In the genomic region with DNA sequence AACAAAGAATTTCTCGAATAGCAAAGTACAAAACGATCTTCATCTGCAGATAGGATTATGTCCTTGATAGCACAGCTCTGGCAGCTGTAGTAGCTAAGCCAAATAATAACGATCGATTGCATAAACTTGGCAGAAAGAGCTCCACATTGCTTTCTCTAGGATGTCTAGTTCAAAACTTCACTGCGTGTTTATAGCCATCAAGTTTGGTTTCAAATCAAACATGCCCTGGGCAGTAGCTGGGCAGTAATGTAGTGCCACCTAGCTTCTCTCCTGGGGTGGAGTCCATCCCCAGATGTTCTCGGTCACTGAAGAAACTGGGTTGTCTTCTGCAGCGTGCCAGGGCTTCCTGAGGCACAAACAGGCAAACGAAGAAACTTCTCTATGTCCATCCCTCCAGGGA, we compare ENCODE assay signal across 16 mouse cellular contexts. TPM values are rescaled to one million over a fixed set of nuclear protein-coding genes. Genes with fewer than 3 reads are reported as not detected.
DNase-seq lines count a peak whose midpoint lies in the region; ATAC-seq and TF ChIP-seq lines count a peak whose summit lies in the region.
"Had no signal": no experiment of that assay in that cellular context is flagged by ENCODE, and none has a peak within 500 bp of the region (broad histone marks: within the 10 kb centered on the region; RNA-seq: fewer than 3 reads in every experiment).

No protein-coding gene starts in this region.

- no peak overlapping the region for H3K4me2 ChIP-seq in heart, postnatal 0 days (ENCODE audit: low read depth, low read length)
- no peak overlapping the region for H3K4me2 ChIP-seq in lung, embryonic 14.5 days
- H3K4me2 ChIP-seq in stomach, postnatal 0 days (replicated peaks; ENCODE audit: low read depth), result no peak overlapping the region
- H3K4me2 ChIP-seq: embryonic facial prominence, embryonic 12.5 days; hindbrain, embryonic 14.5 days; limb, embryonic 13.5 days had no signal

- H3K27ac ChIP-seq in heart, postnatal 0 days (ENCODE audit: low read depth), result no peak overlapping the region
- H3K27ac ChIP-seq in lung, embryonic 14.5 days (ENCODE audit: low read depth), result 0 out of 2 replicates have a peak overlapping the region, but pooled peaks have one; percentile 10
- H3K27ac ChIP-seq in stomach, postnatal 0 days (replicated peaks), result no peak overlapping the region
- H3K27ac ChIP-seq: embryonic facial prominence, embryonic 12.5 days; hindbrain, embryonic 14.5 days; limb, embryonic 13.5 days; macrophage had no signal

- no peaks in the 10 kb centered on the region for H3K9me3 ChIP-seq in heart, postnatal 0 days (replicated peaks; ENCODE audit: control insufficient read depth, low read length)
- H3K9me3 ChIP-seq in lung, embryonic 14.5 days (ENCODE audit: low read depth, low read length), result no peaks in the 10 kb centered on the region
- no peaks in the 10 kb centered on the region for H3K9me3 ChIP-seq in stomach, postnatal 0 days (ENCODE audit: control insufficient read depth, low read length)
- H3K9me3 ChIP-seq: embryonic facial prominence, embryonic 12.5 days; limb, embryonic 13.5 days had no signal

- H3K27me3 ChIP-seq in heart, postnatal 0 days (ENCODE audit: control insufficient read depth, insufficient read depth, low read length), result no peaks in the 10 kb centered on the region
- H3K27me3 ChIP-seq in lung, embryonic 14.5 days (ENCODE audit: insufficient read depth, low read length), result no peaks in the 10 kb centered on the region
- no peaks in the 10 kb centered on the region for H3K27me3 ChIP-seq in stomach, postnatal 0 days (ENCODE audit: control insufficient read depth, insufficient read depth, low read length)
- H3K27me3 ChIP-seq: embryonic facial prominence, embryonic 12.5 days; limb, embryonic 13.5 days had no signal

- WGBS in heart, postnatal 0 days, result 56% methylated on average over 8 of the region's 8 CpGs
- 57% methylated on average over 8 of the region's 8 CpGs for WGBS in lung, embryonic 14.5 days
- WGBS in stomach, postnatal 0 days, result 59% methylated on average over 8 of the region's 8 CpGs

- no peak for TF ChIP-seq EP300 in heart, postnatal 0 days (IDR thresholded peaks at IDR 0.05; ENCODE audit: low read depth)
- TF ChIP-seq EP300 in stomach, postnatal 0 days (optimal IDR thresholded peaks at IDR 0.05), result no peak

- 0 out of 2 replicates have a peak, but pooled peaks cover 11% of the 10 kb centered on the region for H3K4me1 ChIP-seq in heart, postnatal 0 days (ENCODE audit: control insufficient read depth, insufficient read depth)
- peaks cover 25% of the 10 kb centered on the region for H3K4me1 ChIP-seq in lung, embryonic 14.5 days (ENCODE audit: insufficient read depth)
- no peaks in the 10 kb centered on the region for H3K4me1 ChIP-seq in stomach, postnatal 0 days (replicated peaks; ENCODE audit: control insufficient read depth, insufficient read depth)

- H3K4me3 ChIP-seq in heart, postnatal 0 days (ENCODE audit: low read depth, low read length), result no peak overlapping the region
- H3K4me3 ChIP-seq in lung, embryonic 14.5 days (ENCODE audit: low read depth, low read length), result no peak overlapping the region
- no peak overlapping the region for H3K4me3 ChIP-seq in stomach, postnatal 0 days (ENCODE audit: low read depth, low read length)
- H3K4me3 ChIP-seq: embryonic facial prominence, embryonic 12.5 days; limb, embryonic 13.5 days had no signal

- no peak for ATAC-seq in heart, postnatal 0 days (ENCODE audit: insufficient read depth, low read depth)
- ATAC-seq in lung, embryonic 14.5 days (ENCODE audit: insufficient read depth), result no peak
- ATAC-seq in stomach, postnatal 0 days (ENCODE audit: low FRiP score, low TSS enrichment), result no peak
- ATAC-seq: CD4-positive, CD25-positive, alpha-beta regulatory T cell, adult 4 months had no signal

- no peak overlapping the region for H3K9ac ChIP-seq in heart, postnatal 0 days (replicated peaks; ENCODE audit: low read depth, low read length)
- no peak overlapping the region for H3K9ac ChIP-seq in lung, embryonic 14.5 days
- H3K9ac ChIP-seq in stomach, postnatal 0 days (ENCODE audit: low read length), result no peak overlapping the region
- H3K9ac ChIP-seq: embryonic facial prominence, embryonic 12.5 days; hindbrain, embryonic 14.5 days; limb, embryonic 13.5 days had no signal

- DNase-seq in heart, postnatal 0 days (ENCODE audit: low spot score), result no peak
- DNase-seq in heart, adult 8-10 months (ENCODE audit: low spot score), result no peak
- DNase-seq in lung, embryonic 14.5 days, result peak; percentile 53
- no peak for DNase-seq in lung, postnatal 14 days
- peak; percentile 71 for DNase-seq in adipocyte (ENCODE audit: low spot score)
- DNase-seq in stomach, postnatal 0 days (ENCODE audit: low spot score), result no peak
- DNase-seq in kidney, postnatal 4 days, result no peak
- DNase-seq: cerebellum, postnatal 36 days; gastrocnemius, postnatal 36 days; kidney, adult 9 months; midbrain, embryonic 14.5 days had no signal

- peak; percentile 57 for TF ChIP-seq CTCF in heart, postnatal 0 days (IDR thresholded peaks at IDR 0.05; ENCODE audit: low read depth)
- peak; percentile 32; the same call in 1 of the 2 replicates for TF ChIP-seq CTCF in lung, embryonic 14.5 days (IDR thresholded peaks at IDR 0.05; ENCODE audit: low read depth)
- TF ChIP-seq CTCF in stomach, postnatal 0 days (IDR thresholded peaks at IDR 0.05; ENCODE audit: low read depth), result peak; percentile 66

- no peaks in the 10 kb centered on the region for H3K36me3 ChIP-seq in heart, postnatal 0 days (replicated peaks; ENCODE audit: control insufficient read depth, insufficient read depth, low read length)
- no peaks in the 10 kb centered on the region for H3K36me3 ChIP-seq in lung, embryonic 14.5 days (ENCODE audit: insufficient read depth)
- H3K36me3 ChIP-seq in stomach, postnatal 0 days (ENCODE audit: control insufficient read depth, insufficient read depth, low read length), result no peaks in the 10 kb centered on the region
- H3K36me3 ChIP-seq: embryonic facial prominence, embryonic 12.5 days; limb, embryonic 13.5 days had no signal

RNA-seq across cellular contexts. Expression of a gene that starts 44.1 kb away (rescaled TPM):
- not detected in 2 replicates for total RNA-seq in heart, postnatal 0 days (2014; rRNA removed; ENCODE audit: low replicate concordance)
- 0.11 and 0.15 TPM in 2 replicates for polyA plus RNA-seq in heart, postnatal 0 days (2015; fragmentation: Nextera tagmentation; extraction: Ambion mirVana)
- under 1 TPM; 0.14 to 0.30 (median 0.16) TPM for total RNA-seq in heart, adult 8-10 months (2022)
- 1.3 and 1.7 TPM in 2 replicates for polyA plus RNA-seq in lung, embryonic 14.5 days (2014; fragmentation: Nextera tagmentation; extraction: Ambion mirVana)
- 1.1 and 1.4 TPM in 2 replicates for polyA plus RNA-seq in stomach, postnatal 0 days (2015; fragmentation: Nextera tagmentation; extraction: Ambion mirVana)
- total RNA-seq: gastrocnemius, postnatal 36 days had no signal
- polyA plus RNA-seq: CD4-positive, CD25-positive, alpha-beta regulatory T cell, adult 4 months; macrophage had no signal

Comparison
In these comparisons a context has a peak if more than half of its experiments do, and no peak if none do; other contexts are left out.
1. DNase-seq: peak in lung, embryonic 14.5 days (single experiment) and adipocyte (single experiment); none in heart, postnatal 0 days (single experiment), heart, adult 8-10 months (single experiment), lung, postnatal 14 days (single experiment), stomach, postnatal 0 days (single experiment) and kidney, postnatal 4 days (0 of 2).
2. Peak in every context shown above with its lines, with median percentiles within 50 percentile points of each other: CTCF ChIP-seq.